Mouse (Mus musculus) macrophage (primary cell): ENCODE data around the gene Hoxb4. TPM values are rescaled to one million over a fixed set of nuclear protein-coding genes. Genes with fewer than 3 reads are reported as not detected.

Experiments
- H3K27ac ChIP-seq: fragments of 350-480 bp; formaldehyde crosslinking; 2 replicates; pipeline ENCODE4 v1.9.0; 2021
- H3K36me3 ChIP-seq: fragments of 350-480 bp; formaldehyde crosslinking; 2 replicates; pipeline ENCODE4 v1.9.0; 2021; ENCODE audit errors: inconsistent target
- H3K4me3 ChIP-seq: fragments of 350-480 bp; formaldehyde crosslinking; 2 replicates; pipeline ENCODE4 v1.9.0; 2021; ENCODE audit errors: inconsistent target
- H3K79me2 ChIP-seq: fragments of 350-480 bp; formaldehyde crosslinking; 2 replicates; pipeline ENCODE4 v1.9.0; 2021; ENCODE audit errors: inconsistent target
- WGBS: methylation state at CpG from one replicate; pipeline ENCODE4 v1.1.7; 2026; ENCODE audit warnings: inconsistent platforms; ENCODE audit not compliant: missing documents; 5-methylcytosine and 5-hydroxymethylcytosine counted together
- polyA plus RNA-seq: library from polyadenylated mRNA; stranded (reverse); fragments of 250-400 nt; gene quantifications from 3 replicates; pipeline ENCODE4 v1.2.4, GENCODE M21; 2018; ENCODE audit warnings: inconsistent platforms

Hoxb4 gene
- polyA plus RNA-seq, 1 experiment from 2014 or later, result 4.1 TPM

DNA sequence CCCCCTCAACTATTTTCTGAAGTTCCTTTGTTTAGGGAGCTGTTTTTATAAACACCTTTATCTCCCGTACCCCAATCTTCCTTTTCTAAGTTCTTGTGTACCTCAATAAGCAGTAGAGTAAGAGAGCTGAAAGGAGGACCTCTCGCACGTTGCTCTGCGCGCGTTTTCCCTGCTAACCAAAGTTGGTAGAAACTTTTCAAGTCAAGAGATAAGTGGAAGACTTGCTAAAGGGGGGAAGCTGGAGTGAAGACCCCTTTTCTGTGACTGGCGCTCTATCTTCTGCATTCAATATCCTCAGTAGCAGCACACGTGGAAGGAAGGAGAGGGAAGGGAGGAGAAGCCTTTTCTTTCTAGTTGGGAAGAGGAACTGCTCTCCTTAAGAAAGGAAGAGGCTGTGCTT is 6.9 kb downstream of the Hoxb4 start:
- Histone ChIP-seq H3K36me3 (no peaks in the 10 kb centered on the region), H3K79me2 (no peaks in the 10 kb centered on the region), H3K4me3 (no peak overlapping the region), H3K27ac (no peak overlapping the region)
- 91% methylated on average over 8 of the region's 8 CpGs for WGBS

GRCm38 (mm10) chr11:96325747-96326212 is 7.7 kb downstream of the Hoxb4 start:
- H3K27ac ChIP-seq, result no peak overlapping the region
- 94% methylated on average over 21 of the region's 22 CpGs for WGBS
- no peaks in the 10 kb centered on the region for H3K79me2 ChIP-seq
- no peaks in the 10 kb centered on the region for H3K36me3 ChIP-seq
- no peak overlapping the region for H3K4me3 ChIP-seq

DNA sequence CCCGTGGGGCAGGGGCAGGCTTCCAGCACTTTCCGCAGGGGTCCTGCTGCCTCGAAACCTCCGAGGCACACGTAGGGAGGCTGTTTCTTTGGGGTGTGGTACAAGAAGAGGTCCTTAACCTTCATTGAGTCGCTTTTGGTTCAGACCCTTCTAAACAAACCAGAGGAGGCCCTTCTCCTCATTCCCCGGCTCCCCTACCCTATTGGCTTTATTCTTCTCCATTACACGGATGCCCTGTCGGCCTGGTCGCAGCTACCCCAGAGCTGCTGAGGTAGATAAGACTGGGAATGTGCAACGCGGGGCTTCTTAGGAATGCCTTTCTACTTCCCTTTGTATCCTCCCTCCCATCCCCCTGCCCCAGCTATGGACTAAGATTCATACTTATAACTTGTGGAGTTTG is 8.6 kb downstream of the Hoxb4 start:
- no peaks in the 10 kb centered on the region for H3K79me2 ChIP-seq
- no peaks in the 10 kb centered on the region for H3K36me3 ChIP-seq
- H3K27ac ChIP-seq, result no peak overlapping the region
- H3K4me3 ChIP-seq, result no peak overlapping the region
- WGBS, result 98% methylated on average over 10 of the region's 12 CpGs

- H3K4me3 ChIP-seq, result no peak overlapping the region
- H3K79me2 ChIP-seq, result no peaks in the 10 kb centered on the region
- no peak overlapping the region for H3K27ac ChIP-seq
- no peaks in the 10 kb centered on the region for H3K36me3 ChIP-seq
- WGBS, result 96% methylated on average over 7 of the region's 7 CpGs
These were observed 9.1 kb downstream of the Hoxb4 start for GRCm38 (mm10) chr11:96327122-96327521.

GRCm38 (mm10) chr11:96327750-96328149 is 9.7 kb downstream of the Hoxb4 start:
- WGBS, result 88% methylated on average over 5 of the region's 5 CpGs
- Histone ChIP-seq H3K4me3 (no peak overlapping the region), H3K79me2 (no peaks in the 10 kb centered on the region), H3K36me3 (no peaks in the 10 kb centered on the region), H3K27ac (no peak overlapping the region)

DNA sequence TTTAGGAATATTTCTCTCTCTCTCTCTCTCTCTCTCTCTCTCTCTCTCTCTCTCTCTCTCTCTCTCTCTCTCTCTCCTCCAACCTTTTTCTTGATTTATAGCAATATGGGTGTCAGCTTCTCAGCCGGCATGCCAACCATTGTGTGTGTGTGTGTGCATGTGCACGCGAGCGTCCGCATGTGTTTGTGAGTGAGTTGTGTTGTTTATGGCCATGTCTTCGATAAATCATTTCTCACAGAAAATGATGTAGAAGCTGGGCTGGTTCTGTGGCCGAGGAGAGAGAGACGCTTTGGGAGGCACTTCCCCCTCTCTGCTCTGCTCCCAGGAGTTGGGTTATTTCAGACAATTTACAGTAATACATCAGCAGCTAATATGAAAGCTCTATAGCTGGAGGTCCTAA is 10.5 kb downstream of the Hoxb4 start:
- WGBS, result 92% methylated on average over 8 of the region's 8 CpGs
- H3K36me3 ChIP-seq, result no peaks in the 10 kb centered on the region
- H3K79me2 ChIP-seq, result no peaks in the 10 kb centered on the region
- no peak overlapping the region for H3K4me3 ChIP-seq
- H3K27ac ChIP-seq, result no peak overlapping the region

DNA sequence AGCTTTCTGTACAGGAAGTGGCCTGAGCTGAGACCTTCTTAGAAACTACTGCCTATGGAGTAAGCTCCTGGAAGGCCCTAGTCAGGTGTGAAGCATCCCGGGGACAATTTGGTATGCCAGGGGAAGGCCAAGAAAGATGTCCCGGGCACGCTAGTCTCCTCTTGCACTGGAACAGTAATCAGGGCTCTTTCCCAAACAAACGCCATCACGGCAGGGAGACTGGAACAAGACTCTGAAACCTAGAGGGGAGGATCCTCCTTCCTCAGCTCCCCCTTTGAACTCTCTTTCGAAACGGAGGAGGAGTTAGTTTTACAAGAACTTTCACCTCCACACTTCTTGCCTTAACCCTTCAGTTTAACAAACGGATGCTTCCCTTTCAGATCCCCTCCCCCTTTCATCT is 14.0 kb downstream of the Hoxb4 start:
- Histone ChIP-seq H3K27ac (no peak overlapping the region), H3K79me2 (no peaks in the 10 kb centered on the region), H3K36me3 (no peaks in the 10 kb centered on the region), H3K4me3 (no peak overlapping the region)
- WGBS, result 42% methylated on average over 8 of the region's 8 CpGs

DNA sequence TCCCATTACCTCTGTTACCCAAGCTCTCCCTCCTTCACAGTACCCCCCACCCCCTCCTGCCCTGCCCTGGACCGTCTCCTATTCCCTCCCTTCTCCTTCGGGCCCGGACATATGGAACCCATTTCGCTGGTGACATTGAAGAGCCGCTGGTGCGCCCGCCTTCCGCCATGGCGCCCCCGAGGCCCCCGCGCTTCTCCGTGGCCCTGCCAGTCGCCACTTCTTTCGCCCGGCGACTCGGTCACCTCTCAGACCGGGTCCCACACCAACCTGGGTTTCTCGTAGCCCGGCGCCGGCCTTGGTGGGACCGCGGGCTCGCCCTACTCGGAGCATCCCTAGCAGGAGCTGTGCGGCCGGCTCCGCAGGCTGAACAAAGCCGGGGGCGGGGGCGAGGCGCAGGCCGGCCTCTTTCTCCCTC is 14.6 kb downstream of the Hoxb4 start:
- Histone ChIP-seq H3K4me3 (no peak overlapping the region), H3K79me2 (no peaks in the 10 kb centered on the region), H3K27ac (no peak overlapping the region), H3K36me3 (no peaks in the 10 kb centered on the region)
- WGBS, result 81% methylated on average over 32 of the region's 35 CpGs

DNA sequence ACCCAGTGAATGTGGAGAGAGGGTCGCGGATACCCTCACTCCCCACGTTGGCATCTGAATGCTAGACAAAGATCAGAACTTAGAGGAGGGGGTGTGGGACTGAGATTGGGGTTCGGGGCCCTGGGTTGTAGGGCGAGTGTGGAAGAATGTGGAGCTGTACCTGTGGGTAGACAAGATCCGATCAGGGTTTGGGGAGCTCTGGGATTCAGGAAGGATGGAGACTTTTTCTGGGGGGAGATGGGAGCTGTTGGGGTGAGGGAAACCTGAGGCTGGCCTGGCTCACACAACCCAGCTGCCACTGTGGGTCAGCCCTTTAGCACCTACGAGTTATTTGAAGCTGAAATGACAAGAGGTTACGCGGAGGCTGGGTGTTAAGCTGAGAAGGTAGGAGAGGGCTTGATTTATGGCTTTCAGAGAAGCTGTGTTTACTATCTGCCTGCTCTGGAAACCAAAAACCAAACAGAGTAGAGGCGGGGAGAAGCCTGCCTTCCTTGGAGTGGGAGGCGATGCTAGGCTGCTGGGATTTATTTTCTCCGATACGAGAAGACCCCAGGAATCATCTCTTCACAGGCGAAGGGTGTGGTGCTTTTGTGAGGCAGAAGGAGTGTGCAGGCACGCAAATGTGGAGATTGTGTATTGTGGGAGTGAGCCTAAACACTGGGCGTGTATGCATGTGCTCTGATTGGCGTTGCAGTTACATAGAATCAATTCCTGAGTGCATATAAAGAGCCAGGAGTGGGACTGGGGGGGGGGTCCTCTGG is 15.4 kb downstream of the Hoxb4 start:
- no peak overlapping the region for H3K27ac ChIP-seq
- H3K79me2 ChIP-seq, result no peaks in the 10 kb centered on the region
- no peaks in the 10 kb centered on the region for H3K36me3 ChIP-seq
- H3K4me3 ChIP-seq, result no peak overlapping the region
- 96% methylated on average over 17 of the region's 17 CpGs for WGBS

DNA sequence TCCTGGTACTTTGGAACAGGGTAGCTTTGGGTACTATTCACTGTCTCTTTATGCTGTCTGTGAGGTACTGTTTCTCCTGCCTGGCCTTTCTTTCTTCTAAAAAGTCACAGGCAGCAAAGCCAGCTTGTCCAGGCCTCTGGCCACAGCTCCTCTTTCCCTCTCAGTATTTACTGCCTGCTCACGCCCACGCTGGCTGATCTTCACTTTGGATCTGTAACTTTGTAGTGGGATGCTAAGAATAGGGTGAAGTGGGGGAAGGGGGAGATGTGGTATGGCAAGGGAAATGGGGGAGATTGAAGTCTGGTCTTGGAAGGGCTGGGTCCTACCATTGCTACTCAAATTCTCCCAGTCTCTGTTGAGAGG is 15.9 kb downstream of the Hoxb4 start:
- Histone ChIP-seq H3K4me3 (no peak overlapping the region), H3K36me3 (no peaks in the 10 kb centered on the region), H3K79me2 (no peaks in the 10 kb centered on the region), H3K27ac (no peak overlapping the region)
- 96% methylated on average over 2 of the region's 2 CpGs for WGBS

DNA sequence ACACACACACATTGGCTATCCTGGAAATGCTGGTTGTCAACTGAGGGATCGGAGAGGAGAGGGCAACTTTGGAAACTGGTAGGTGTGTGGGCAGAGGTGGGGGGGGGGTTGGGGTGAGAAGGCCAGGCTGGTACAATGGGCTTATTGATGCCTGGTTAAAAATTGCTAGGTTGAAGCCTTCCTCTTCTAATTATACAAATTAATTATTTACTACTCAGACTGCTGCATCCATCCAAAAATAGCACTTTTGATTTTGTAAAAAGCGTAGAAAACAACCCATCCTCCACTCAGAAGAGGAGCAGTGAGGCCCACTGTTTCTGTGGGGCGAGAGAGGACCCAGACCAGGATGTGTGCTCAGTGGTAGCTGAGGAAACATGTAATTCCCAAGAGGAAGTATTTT is 16.9 kb downstream of the Hoxb4 start:
- H3K27ac ChIP-seq, result no peak overlapping the region
- no peaks in the 10 kb centered on the region for H3K79me2 ChIP-seq
- H3K4me3 ChIP-seq, result no peak overlapping the region
- no peaks in the 10 kb centered on the region for H3K36me3 ChIP-seq
- WGBS, result 91% methylated on average over 2 of the region's 3 CpGs

DNA sequence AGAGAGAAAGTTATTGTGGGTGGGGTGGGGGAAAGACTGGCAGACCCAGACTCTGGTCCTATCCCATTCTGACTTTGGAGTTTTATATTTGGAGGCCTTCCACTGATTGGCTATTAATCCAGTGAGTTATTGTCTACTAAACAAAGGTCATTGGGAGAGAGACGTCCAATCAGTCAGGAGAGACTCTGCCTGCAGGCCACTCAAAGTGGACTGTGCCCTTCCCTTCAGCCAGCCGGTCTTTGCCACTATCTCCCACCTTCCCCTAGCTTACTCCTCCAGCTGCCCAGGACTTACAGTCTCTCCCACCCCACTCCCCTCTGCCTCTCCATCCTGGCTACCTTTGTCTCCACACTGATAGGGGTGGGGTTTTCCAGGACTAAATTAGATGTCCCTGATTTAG is 18.5 kb downstream of the Hoxb4 start:
- no peak overlapping the region for H3K4me3 ChIP-seq
- WGBS, result 100% methylated on average over 2 of the region's 2 CpGs

GRCm38 (mm10) chr11:96337026-96337425 is 19.0 kb downstream of the Hoxb4 start:
- H3K36me3 ChIP-seq, result no peaks in the 10 kb centered on the region
- 92% methylated on average over 6 of the region's 6 CpGs for WGBS
- no peak overlapping the region for H3K27ac ChIP-seq
- no peaks in the 10 kb centered on the region for H3K79me2 ChIP-seq
- no peak overlapping the region for H3K4me3 ChIP-seq

More for the DNA sequence above, 18.5 kb downstream of the Hoxb4 start:
- no peaks in the 10 kb centered on the region for H3K36me3 ChIP-seq
- no peaks in the 10 kb centered on the region for H3K79me2 ChIP-seq
- H3K27ac ChIP-seq, result no peak overlapping the region

- Histone ChIP-seq H3K27ac (no peak overlapping the region), H3K79me2 (no peaks in the 10 kb centered on the region), H3K4me3 (no peak overlapping the region), H3K36me3 (no peaks in the 10 kb centered on the region)
- WGBS, result 96% methylated on average over 7 of the region's 7 CpGs
These were observed 21.1 kb downstream of the Hoxb4 start for GRCm38 (mm10) chr11:96338957-96339855.

GRCm38 (mm10) chr11:96340698-96341365 is 22.8 kb downstream of the Hoxb4 start:
- 18% methylated on average over 33 of the region's 36 CpGs for whole genome bisulfite sequencing
- Histone ChIP-seq H3K79me2 (no peaks in the 10 kb centered on the region), H3K36me3 (no peaks in the 10 kb centered on the region), H3K27ac (no peak overlapping the region), H3K4me3 (no peak overlapping the region)
